Comparison of ENCODE assay signal across 11 mouse cellular contexts in the genomic region with DNA sequence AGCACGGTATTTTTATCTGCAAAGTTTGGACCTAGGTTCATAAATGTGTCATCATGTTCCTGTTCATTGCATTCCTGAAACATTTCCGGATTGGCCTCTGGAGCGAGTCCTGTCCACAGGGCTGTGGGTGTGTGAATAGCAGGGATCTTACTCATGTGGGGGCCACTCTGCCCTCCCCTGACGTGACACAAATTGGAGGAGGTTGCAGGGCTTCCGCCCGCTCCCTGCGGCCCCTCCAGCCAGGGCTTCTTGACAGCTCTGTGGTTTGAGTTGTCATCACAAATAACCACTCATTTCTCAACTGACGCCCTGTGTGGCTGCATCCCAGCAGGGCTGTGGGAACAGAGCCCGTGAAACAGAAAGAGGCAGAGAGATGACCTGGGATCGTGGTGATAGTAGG.
DNase-seq lines count a peak whose midpoint lies in the region; ATAC-seq lines count a peak whose summit lies in the region.
"Had no signal": no experiment of that assay in that cellular context is flagged by ENCODE, and none has a peak within 500 bp of the region (broad histone marks: within the 10 kb centered on the region; RNA-seq: fewer than 3 reads in every experiment).

No protein-coding gene starts in this region.

- no peak overlapping the region; the same call in 1 of the 2 replicates for H3K4me2 ChIP-seq in kidney, embryonic 15.5 days
- no peak overlapping the region for H3K4me2 ChIP-seq in kidney, embryonic 14.5 days (replicated peaks; ENCODE audit: low read depth, low read length)
- no peak overlapping the region for H3K4me2 ChIP-seq in forebrain, embryonic 16.5 days (ENCODE audit: low read length)
- H3K4me2 ChIP-seq in hindbrain, embryonic 11.5 days (replicated peaks; ENCODE audit: low read depth, low read length) = no peak overlapping the region
- H3K4me2 ChIP-seq: neural tube, embryonic 13.5 days had no signal

- peak overlapping the region; percentile 42 for H3K27ac ChIP-seq in kidney, embryonic 15.5 days
- H3K27ac ChIP-seq in kidney, embryonic 14.5 days (ENCODE audit: low read depth, low read length) = no peak overlapping the region
- no peak overlapping the region for H3K27ac ChIP-seq in forebrain, embryonic 16.5 days (ENCODE audit: low read length)
- H3K27ac ChIP-seq in hindbrain, embryonic 11.5 days (ENCODE audit: low read depth, low read length) = no peak overlapping the region
- H3K27ac ChIP-seq: neural tube, embryonic 13.5 days had no signal

- H3K4me1 ChIP-seq in kidney, embryonic 15.5 days = peaks cover 39% of the 10 kb centered on the region
- peaks cover 21% of the 10 kb centered on the region; the same call in 1 of the 2 replicates for H3K4me1 ChIP-seq in kidney, embryonic 14.5 days (ENCODE audit: control insufficient read depth, insufficient read depth, low read length)
- no peaks in the 10 kb centered on the region for H3K4me1 ChIP-seq in forebrain, embryonic 16.5 days (replicated peaks; ENCODE audit: control insufficient read depth, insufficient read depth, low read length)
- H3K4me1 ChIP-seq in hindbrain, embryonic 11.5 days (replicated peaks; ENCODE audit: control insufficient read depth, insufficient read depth, low read length) = no peaks in the 10 kb centered on the region

- WGBS in kidney, embryonic 15.5 days = 31% methylated on average over 10 of the region's 10 CpGs
- 42% methylated on average over 10 of the region's 10 CpGs for WGBS in kidney, embryonic 14.5 days
- 89% methylated on average over 10 of the region's 10 CpGs for WGBS in forebrain, embryonic 16.5 days
- 76% methylated on average over 10 of the region's 10 CpGs for whole genome bisulfite sequencing in hindbrain, embryonic 11.5 days

- DNase-seq in heart, postnatal 4 days = peak; percentile 16
- peak; percentile 1 for DNase-seq in lung, postnatal 14 days
- DNase-seq in hindbrain, embryonic 11.5 days (ENCODE audit: low spot score) = no peak

- H3K27me3 ChIP-seq in kidney, embryonic 15.5 days = 0 out of 2 replicates have a peak, but pooled peaks cover 4% of the 10 kb centered on the region
- no peaks in the 10 kb centered on the region for H3K27me3 ChIP-seq in kidney, embryonic 14.5 days (ENCODE audit: control insufficient read depth, insufficient read depth, low read length)
- no peaks in the 10 kb centered on the region; the same call in 1 of the 2 replicates for H3K27me3 ChIP-seq in forebrain, embryonic 16.5 days (replicated peaks; ENCODE audit: control insufficient read depth, insufficient read depth, low read length)
- no peaks in the 10 kb centered on the region for H3K27me3 ChIP-seq in hindbrain, embryonic 11.5 days (ENCODE audit: control insufficient read depth, insufficient read depth, low read length)

- H3K9ac ChIP-seq in kidney, embryonic 15.5 days = no peak overlapping the region
- no peak overlapping the region for H3K9ac ChIP-seq in kidney, embryonic 14.5 days (ENCODE audit: low read depth, low read length)
- no peak overlapping the region for H3K9ac ChIP-seq in forebrain, embryonic 16.5 days (replicated peaks; ENCODE audit: low read depth, low read length)
- H3K9ac ChIP-seq in hindbrain, embryonic 11.5 days (ENCODE audit: low read depth, low read length) = no peak overlapping the region
- H3K9ac ChIP-seq: neural tube, embryonic 13.5 days had no signal

- no peaks in the 10 kb centered on the region for H3K9me3 ChIP-seq in kidney, embryonic 15.5 days (replicated peaks)
- H3K9me3 ChIP-seq in kidney, embryonic 14.5 days (ENCODE audit: control insufficient read depth, low read length) = no peaks in the 10 kb centered on the region
- no peaks in the 10 kb centered on the region for H3K9me3 ChIP-seq in forebrain, embryonic 16.5 days (ENCODE audit: control insufficient read depth, low read length)
- H3K9me3 ChIP-seq in hindbrain, embryonic 11.5 days (ENCODE audit: control insufficient read depth, low read length) = no peaks in the 10 kb centered on the region
- H3K9me3 ChIP-seq: neural tube, embryonic 13.5 days had no signal

- ATAC-seq in kidney, embryonic 15.5 days (replicated peaks; ENCODE audit: low FRiP score) = 0 out of 2 replicates have a peak, but pooled peaks have one; percentile 12
- no peak for ATAC-seq in kidney, embryonic 14.5 days (ENCODE audit: low FRiP score, low TSS enrichment)
- ATAC-seq in common myeloid progenitor, adult 5-6 weeks (replicated peaks; ENCODE audit: low read depth, poor library complexity, severe bottlenecking) = peak; percentile 98
- ATAC-seq in forebrain, embryonic 16.5 days = no peak
- ATAC-seq in erythroid progenitor cell, adult 5-6 weeks (replicated peaks; ENCODE audit: low FRiP score, poor library complexity, severe bottlenecking) = no peak
- no peak for ATAC-seq in hindbrain, embryonic 11.5 days (ENCODE audit: low FRiP score)
- ATAC-seq: forebrain, embryonic 14.5 days had no signal

- no peak overlapping the region for H3K4me3 ChIP-seq in kidney, embryonic 15.5 days (replicated peaks)
- H3K4me3 ChIP-seq in kidney, embryonic 14.5 days (ENCODE audit: low read length) = no peak overlapping the region
- H3K4me3 ChIP-seq in forebrain, embryonic 16.5 days (replicated peaks; ENCODE audit: low read length) = no peak overlapping the region
- H3K4me3 ChIP-seq in hindbrain, embryonic 11.5 days (ENCODE audit: low read depth, low read length) = no peak overlapping the region
- H3K4me3 ChIP-seq: neural tube, embryonic 13.5 days had no signal

- no peaks in the 10 kb centered on the region for H3K36me3 ChIP-seq in kidney, embryonic 15.5 days
- no peaks in the 10 kb centered on the region for H3K36me3 ChIP-seq in kidney, embryonic 14.5 days (ENCODE audit: control insufficient read depth, insufficient read depth, low read length)
- H3K36me3 ChIP-seq in forebrain, embryonic 16.5 days (ENCODE audit: control insufficient read depth, insufficient read depth) = no peaks in the 10 kb centered on the region
- H3K36me3 ChIP-seq in hindbrain, embryonic 11.5 days (ENCODE audit: control insufficient read depth, insufficient read depth, low read length) = no peaks in the 10 kb centered on the region
- H3K36me3 ChIP-seq: G1E; neural tube, embryonic 13.5 days had no signal

Comparison
In these comparisons a context has a peak if more than half of its experiments do, and no peak if none do; other contexts are left out.
1. ATAC-seq: peak in kidney, embryonic 15.5 days (single experiment) and common myeloid progenitor, adult 5-6 weeks (single experiment); none in kidney, embryonic 14.5 days (single experiment), forebrain, embryonic 16.5 days (single experiment), erythroid progenitor cell, adult 5-6 weeks (single experiment) and hindbrain, embryonic 11.5 days (single experiment).